In genomic region chr6:121102941-121103340, GRCm38 (mm10) we compare ENCODE assay signal across 16 mouse cellular contexts. TPM values are rescaled to one million over a fixed set of nuclear protein-coding genes. Genes with fewer than 3 reads are reported as not detected.
A peak's percentile ranks its signal among the peaks of the same experiment; 100 is the strongest.
DNase-seq lines count a peak whose midpoint lies in the region; ATAC-seq lines count a peak whose summit lies in the region.
"Had no signal": no experiment of that assay in that cellular context is flagged by ENCODE, and none has a peak within 500 bp of the region (broad histone marks: within the 10 kb centered on the region; RNA-seq: fewer than 3 reads in every experiment).

No protein-coding gene starts in this region.

- H3K27ac ChIP-seq in forebrain, embryonic 12.5 days = no peak overlapping the region
- no peak overlapping the region for H3K27ac ChIP-seq in intestine, embryonic 15.5 days
- H3K27ac ChIP-seq: forebrain, embryonic 10.5 days; limb, embryonic 12.5 days; neural tube, embryonic 15.5 days; stomach, embryonic 15.5 days had no signal

- peak; percentile 95 for DNase-seq in heart, adult 11 months
- DNase-seq in heart, postnatal 10 days = no peak
- peak; percentile 51 for DNase-seq in ovary, postnatal 36 days (ENCODE audit: low spot score)
- DNase-seq in ovary, postnatal 10 days (ENCODE audit: low spot score) = no peak
- DNase-seq in cerebellum, postnatal 25 days = peak; percentile 56 to 64
- DNase-seq: lung, postnatal 14 days; right cerebral cortex, postnatal 4 days; thymus, postnatal 4 days had no signal

- peaks cover 10% of the 10 kb centered on the region for H3K36me3 ChIP-seq in forebrain, embryonic 12.5 days (replicated peaks)
- no peaks in the 10 kb centered on the region for H3K36me3 ChIP-seq in intestine, embryonic 15.5 days
- H3K36me3 ChIP-seq: neural tube, embryonic 15.5 days had no signal

- intact Hi-C loops in heart, postnatal 10 days (cut with DNase I) = no loop called here

- WGBS in forebrain, embryonic 12.5 days = 88% methylated on average over 10 of the region's 10 CpGs
- 79% methylated on average over 10 of the region's 10 CpGs for WGBS in intestine, embryonic 15.5 days

- no peaks in the 10 kb centered on the region for H3K9me3 ChIP-seq in forebrain, embryonic 12.5 days
- H3K9me3 ChIP-seq in intestine, embryonic 15.5 days = no peaks in the 10 kb centered on the region
- H3K9me3 ChIP-seq: forebrain, embryonic 10.5 days; limb, embryonic 12.5 days; neural tube, embryonic 15.5 days; stomach, embryonic 15.5 days had no signal

- H3K4me2 ChIP-seq in forebrain, embryonic 12.5 days = no peak overlapping the region
- H3K4me2 ChIP-seq in intestine, embryonic 15.5 days (replicated peaks) = no peak overlapping the region
- H3K4me2 ChIP-seq: limb, embryonic 12.5 days; neural tube, embryonic 15.5 days; stomach, embryonic 15.5 days had no signal

- peaks cover 25% of the 10 kb centered on the region for H3K4me1 ChIP-seq in forebrain, embryonic 12.5 days
- peaks cover 10% of the 10 kb centered on the region; the same call in 1 of the 2 replicates for H3K4me1 ChIP-seq in intestine, embryonic 15.5 days (replicated peaks)

- ATAC-seq in forebrain, embryonic 12.5 days (ENCODE audit: low FRiP score) = no peak
- no peak for ATAC-seq in intestine, embryonic 15.5 days
- ATAC-seq: hindbrain, embryonic 16.5 days; midbrain, embryonic 16.5 days had no signal

- H3K27me3 ChIP-seq in forebrain, embryonic 12.5 days = no peaks in the 10 kb centered on the region
- no peaks in the 10 kb centered on the region for H3K27me3 ChIP-seq in intestine, embryonic 15.5 days (replicated peaks)
- H3K27me3 ChIP-seq: limb, embryonic 12.5 days; neural tube, embryonic 15.5 days; stomach, embryonic 15.5 days had no signal

- H3K9ac ChIP-seq in forebrain, embryonic 12.5 days = no peak overlapping the region
- H3K9ac ChIP-seq in intestine, embryonic 15.5 days = no peak overlapping the region
- H3K9ac ChIP-seq: limb, embryonic 12.5 days; neural tube, embryonic 15.5 days; stomach, embryonic 15.5 days had no signal

- no peak overlapping the region for H3K4me3 ChIP-seq in forebrain, embryonic 12.5 days (replicated peaks)
- H3K4me3 ChIP-seq in intestine, embryonic 15.5 days (replicated peaks) = no peak overlapping the region
- H3K4me3 ChIP-seq: forebrain, embryonic 10.5 days; limb, embryonic 12.5 days; neural tube, embryonic 15.5 days; stomach, embryonic 15.5 days had no signal

RNA-seq across cellular contexts. Expression of gene Mical3, which starts 27.9 kb away (rescaled TPM):
- 100 to 1,000 TPM; 137 to 148 TPM for total RNA-seq in heart, postnatal 10 days (2021)
- 17.6 and 18.8 TPM in 2 replicates for polyA plus RNA-seq in forebrain, embryonic 12.5 days (2016; fragmentation: Nextera tagmentation; extraction: Ambion mirVana)
- polyA plus RNA-seq in intestine, embryonic 15.5 days (2015; fragmentation: Nextera tagmentation; extraction: Ambion mirVana) = 6.7 and 7.7 TPM in 2 replicates

Comparison
In these comparisons a context has a peak if more than half of its experiments do, and no peak if none do; other contexts are left out.
1. DNase-seq: peak in heart, adult 11 months (single experiment), ovary, postnatal 36 days (single experiment) and cerebellum, postnatal 25 days (2 of 2); none in heart, postnatal 10 days (0 of 2) and ovary, postnatal 10 days (single experiment).